Mouse (Mus musculus) monocyte, adult 5-6 weeks (primary cell): ENCODE measurements around the gene Tmem59l. TPM values are rescaled to one million over a fixed set of nuclear protein-coding genes. Genes with fewer than 3 reads are reported as not detected.

ENCODE experiments used
- ATAC-seq: fragments of 153-309, 156-312 bp; replicated peaks from 2 replicates; pipeline ENCODE4 v1.8.0; 2017; ENCODE audit warnings: mild to moderate bottlenecking; ENCODE audit not compliant: low TSS enrichment, insufficient number of reproducible peaks, severe bottlenecking, poor library complexity, low FRiP score
- total RNA-seq: library from RNA; stranded (forward); fragments of 200-1000, 200-491, 200-594 nt; gene quantifications from 3 replicates; pipeline ENCODE4 v1.2.3, GENCODE M21; 2017

Gene Tmem59l
- total RNA-seq, 1 experiment from 2014 or later, result not detected

- ATAC-seq, result no peak
Observed at GRCm38 (mm10) chr8:70492664-70493640, 5.8 kb upstream of the Tmem59l start, which contains the start of gene Crlf1. Crlf1 (plus strand) TSS chr8:70493158.

GRCm38 (mm10) chr8:70490880-70491495 lies 3.8 kb upstream of the Tmem59l start:
- no peak for ATAC-seq

- ATAC-seq, result no peak
Observed at GRCm38 (mm10) chr8:70490061-70490879, 3.1 kb upstream of the Tmem59l start.

- no peak for ATAC-seq
Observed at GRCm38 (mm10) chr8:70489576-70489975, 2.4 kb upstream of the Tmem59l start.

GRCm38 (mm10) chr8:70488931-70489470 lies 1.8 kb upstream of the Tmem59l start:
- ATAC-seq, result no peak

GRCm38 (mm10) chr8:70487993-70488796 lies 1.0 kb upstream of the Tmem59l start:
- no peak for ATAC-seq

- ATAC-seq, result no peak
Observed at GRCm38 (mm10) chr8:70486191-70486681, 922 bp downstream of the Tmem59l start.

- no peak for ATAC-seq
Observed at GRCm38 (mm10) chr8:70482943-70483342, 4.2 kb downstream of the Tmem59l start.

- no peak for ATAC-seq
Observed at GRCm38 (mm10) chr8:70481908-70482307, 5.2 kb downstream of the Tmem59l start.

- ATAC-seq, result no peak
Observed at GRCm38 (mm10) chr8:70477269-70477982, 9.7 kb downstream of the Tmem59l start.

GRCm38 (mm10) chr8:70476333-70477268 lies 10.6 kb downstream of the Tmem59l start, which contains the start of gene Klhl26:
Klhl26 (minus strand) TSS chr8:70476968.
- ATAC-seq, result peak; percentile 97

GRCm38 (mm10) chr8:70471856-70472255 lies 15.3 kb downstream of the Tmem59l start:
- no peak for ATAC-seq

GRCm38 (mm10) chr8:70469938-70470337 lies 17.2 kb downstream of the Tmem59l start:
- no peak for ATAC-seq

- ATAC-seq, result no peak
Observed at GRCm38 (mm10) chr8:70469295-70469916, 17.8 kb downstream of the Tmem59l start.

- no peak for ATAC-seq
Observed at GRCm38 (mm10) chr8:70468733-70469132, 18.4 kb downstream of the Tmem59l start.

GRCm38 (mm10) chr8:70467907-70468306 lies 19.3 kb downstream of the Tmem59l start:
- no peak for ATAC-seq
